Mouse (Mus musculus) ES-Bruce4 (cell line): ENCODE measurements around the gene Telo2. TPM values are rescaled to one million over a fixed set of nuclear protein-coding genes. Genes with fewer than 3 reads are reported as not detected.

Experiments used
- H3K27ac ChIP-seq: 2 replicates; pipeline ENCODE4 v1.5.1; 2012; ENCODE audit warnings: low read length, inconsistent platforms; ENCODE audit not compliant: insufficient read depth
- H3K27me3 ChIP-seq: 2 replicates; pipeline ENCODE4 v1.6.1; 2012; ENCODE audit warnings: mild to moderate bottlenecking, low read length, inconsistent platforms; ENCODE audit not compliant: control insufficient read depth, poor library complexity, insufficient read depth, severe bottlenecking
- H3K36me3 ChIP-seq: 2 replicates; pipeline ENCODE4 v1.6.1; 2012; ENCODE audit warnings: inconsistent platforms, mild to moderate bottlenecking, low read length, moderate library complexity; ENCODE audit not compliant: control insufficient read depth, poor library complexity, insufficient read depth, severe bottlenecking
- H3K4me1 ChIP-seq: one replicate; pipeline ENCODE4 v1.8.1; 2011; ENCODE audit warnings: low read length; ENCODE audit not compliant: control insufficient read depth, insufficient read depth
- H3K4me3 ChIP-seq: 2 replicates; pipeline ENCODE4 v1.5.1; 2011; ENCODE audit warnings: low read depth, mild to moderate bottlenecking, low read length
- H3K9ac ChIP-seq: 2 replicates; pipeline ENCODE4 v1.6.1; 2012; ENCODE audit warnings: low read depth, mild to moderate bottlenecking, inconsistent platforms; ENCODE audit not compliant: poor library complexity, severe bottlenecking
- H3K9me3 ChIP-seq: replicated peaks from 2 replicates; pipeline ENCODE4 v1.6.1; 2012; ENCODE audit warnings: mild to moderate bottlenecking, low read length, inconsistent platforms; ENCODE audit not compliant: control insufficient read depth, poor library complexity, insufficient read depth, severe bottlenecking
- CTCF ChIP-seq: IDR thresholded peaks from one replicate; pipeline ENCODE4 v1.8.1; 2011; ENCODE audit warnings: low read depth, low read length
- EP300 ChIP-seq: IDR thresholded peaks from 2 replicates; pipeline ENCODE4 v1.6.1; 2011; ENCODE audit warnings: low read depth, low read length; ENCODE audit not compliant: insufficient read depth
- POLR2A ChIP-seq: IDR thresholded peaks from one replicate; pipeline ENCODE4 v1.8.1; 2011; ENCODE audit warnings: low read length; ENCODE audit not compliant: insufficient read depth
- polyA plus RNA-seq: library from polyadenylated mRNA; stranded (reverse); fragments of >200 nt; gene quantifications from 2 replicates; pipeline ENCODE4 v1.2.4, GENCODE M21; 2011; ENCODE audit warnings: low read depth; ENCODE audit not compliant: missing spikeins, insufficient read depth, insufficient read length

Telo2 gene
- polyA plus RNA-seq, 1 experiment: 17.1 TPM

- Histone ChIP-seq H3K27me3 (no peaks in the 10 kb centered on the region), H3K9me3 (no peaks in the 10 kb centered on the region), H3K4me1 (no peaks in the 10 kb centered on the region), H3K36me3 (peaks cover 4% of the 10 kb centered on the region; the same call in 1 of the 2 replicates), H3K4me3 (no peak overlapping the region), H3K9ac (no peak overlapping the region), H3K27ac (no peak overlapping the region)
- no peak for TF ChIP-seq EP300
- TF ChIP-seq CTCF: no peak
- no peak for TF ChIP-seq POLR2A
These were observed 19.5 kb downstream of the Telo2 start for GRCm38 (mm10) chr17:25096221-25096620.

GRCm38 (mm10) chr17:25090450-25090849 lies 25.3 kb downstream of the Telo2 start:
- H3K9me3 ChIP-seq: no peaks in the 10 kb centered on the region
- no peaks in the 10 kb centered on the region for H3K27me3 ChIP-seq
- no peak overlapping the region for H3K4me3 ChIP-seq
- H3K27ac ChIP-seq: no peak overlapping the region
- no peak overlapping the region for H3K9ac ChIP-seq
- no peaks in the 10 kb centered on the region for H3K4me1 ChIP-seq
- TF ChIP-seq EP300 (no peak), POLR2A (no peak), CTCF (no peak)
- no peaks in the 10 kb centered on the region for H3K36me3 ChIP-seq

DNA sequence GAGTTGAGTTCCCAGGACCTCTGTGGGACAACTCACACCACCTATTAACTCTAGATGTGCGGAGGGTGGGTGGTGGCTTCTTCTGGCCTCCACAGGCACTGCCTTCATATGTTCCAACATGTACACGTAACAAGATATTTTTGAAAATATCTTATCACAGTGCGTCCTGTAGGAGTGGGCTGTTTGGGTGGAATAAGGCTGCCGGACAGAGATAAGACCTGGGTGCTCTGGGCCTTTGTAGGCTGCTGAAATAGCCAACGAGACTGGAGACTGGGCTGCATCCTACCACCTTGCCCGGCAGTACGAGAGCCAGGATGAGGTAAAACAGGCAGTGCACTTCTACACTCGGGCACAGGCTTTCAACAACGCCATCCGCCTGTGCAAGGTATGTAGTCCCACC lies 26.6 kb downstream of the Telo2 start:
- TF ChIP-seq CTCF (no peak), EP300 (no peak), POLR2A (no peak)
- Histone ChIP-seq H3K4me1 (no peaks in the 10 kb centered on the region), H3K27me3 (no peaks in the 10 kb centered on the region), H3K9me3 (no peaks in the 10 kb centered on the region), H3K4me3 (no peak overlapping the region), H3K27ac (no peak overlapping the region), H3K36me3 (no peaks in the 10 kb centered on the region), H3K9ac (no peak overlapping the region)

DNA sequence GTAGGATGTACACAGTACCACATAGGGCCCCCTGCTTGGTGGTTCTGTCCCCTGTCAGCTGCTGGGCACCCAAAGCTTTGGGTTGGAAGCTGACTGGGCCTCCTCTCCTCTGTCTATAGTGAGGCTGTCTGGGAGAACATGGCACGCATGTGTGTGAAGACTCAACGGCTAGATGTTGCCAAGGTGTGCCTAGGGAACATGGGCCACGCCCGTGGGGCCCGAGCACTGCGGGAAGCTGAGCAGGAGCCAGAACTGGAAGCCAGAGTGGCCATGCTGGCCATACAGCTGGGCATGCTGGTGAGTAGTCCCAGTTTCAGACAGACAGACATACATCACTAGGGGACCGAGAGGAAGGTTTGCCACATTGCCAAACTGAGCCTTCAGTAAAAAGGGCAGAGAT lies 29.0 kb downstream of the Telo2 start:
- no peak overlapping the region for H3K9ac ChIP-seq
- H3K27ac ChIP-seq: no peak overlapping the region
- H3K9me3 ChIP-seq: no peaks in the 10 kb centered on the region
- no peaks in the 10 kb centered on the region for H3K27me3 ChIP-seq
- no peak for TF ChIP-seq EP300
- TF ChIP-seq POLR2A: no peak
- no peak for TF ChIP-seq CTCF
- no peaks in the 10 kb centered on the region for H3K36me3 ChIP-seq
- H3K4me1 ChIP-seq: no peaks in the 10 kb centered on the region
- no peak overlapping the region for H3K4me3 ChIP-seq

GRCm38 (mm10) chr17:25084835-25085385 lies 30.9 kb downstream of the Telo2 start:
- H3K4me3 ChIP-seq: no peak overlapping the region
- H3K27me3 ChIP-seq: no peaks in the 10 kb centered on the region
- no peak for TF ChIP-seq POLR2A
- TF ChIP-seq EP300: no peak
- TF ChIP-seq CTCF: no peak
- no peak overlapping the region for H3K9ac ChIP-seq
- H3K9me3 ChIP-seq: no peaks in the 10 kb centered on the region
- H3K36me3 ChIP-seq: no peaks in the 10 kb centered on the region
- no peaks in the 10 kb centered on the region for H3K4me1 ChIP-seq
- no peak overlapping the region for H3K27ac ChIP-seq

DNA sequence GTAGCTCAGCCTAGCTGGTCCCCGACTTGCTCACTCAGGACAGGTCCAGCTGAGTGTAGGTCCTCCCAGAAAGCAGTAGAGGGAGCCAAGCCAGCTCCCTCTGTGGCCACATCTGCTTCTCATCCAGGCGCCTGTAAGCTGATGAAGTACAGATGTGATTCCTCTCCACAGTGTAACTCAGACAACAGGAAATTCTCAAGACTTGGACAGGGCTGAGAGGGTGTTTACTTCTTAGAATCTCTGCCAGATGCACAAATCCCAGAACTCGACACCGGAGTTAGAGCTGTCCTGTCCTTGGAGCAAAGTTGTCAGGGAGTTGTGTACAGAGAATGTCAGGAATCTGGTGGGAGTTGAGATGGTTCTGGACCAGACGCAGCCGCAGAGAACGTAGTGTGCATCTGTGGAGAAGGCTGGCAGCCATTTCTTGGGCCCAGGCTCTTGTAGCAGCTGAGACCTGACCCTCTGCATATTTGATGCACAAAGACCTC lies 32.3 kb downstream of the Telo2 start, which contains the start of gene Tmem204:
Gene Tmem204 (minus strand): TSS at position 148 of the 488 bp plus-strand sequence.
- H3K9me3 ChIP-seq: no peaks in the 10 kb centered on the region
- no peak within 1 kb of the TSS for H3K27ac ChIP-seq
- TF ChIP-seq CTCF (peak; percentile 30), EP300 (no peak)
- H3K4me3 ChIP-seq: no peak within 1 kb of the TSS
- no peaks in the 10 kb centered on the region for H3K36me3 ChIP-seq
- H3K9ac ChIP-seq: no peak within 1 kb of the TSS
- no peaks in the 10 kb centered on the region for H3K4me1 ChIP-seq
- H3K27me3 ChIP-seq: no peaks in the 10 kb centered on the region
